Mouse (Mus musculus) left cerebral cortex, adult 18-20 months (tissue): Measurements from ENCODE around the gene Ldlrad3. TPM values are rescaled to one million over a fixed set of nuclear protein-coding genes. Genes with fewer than 3 reads are reported as not detected.

Experiments used
- DNase-seq, 2 experiments: peaks; one replicate each; pipeline ENCODE4 v3.0.0; 2021 to 2022; ENCODE audit warnings: low spot score in 2 of 2, mixed read lengths in 1 of 2
- long read RNA-seq, 2 experiments: library from polyadenylated mRNA; stranded (forward); transcript quantifications; one replicate each; pipeline ENCODE4 v2.0.0; 2021
- total RNA-seq, 2 experiments: library from RNA; stranded (reverse); gene quantifications; 2 replicates each; pipeline ENCODE4 v1.2.3; 2021

The Ldlrad3 gene
- total RNA-seq: 1 to 10 TPM; 7.8 to 8.8 TPM
- long read RNA-seq, experiment 1, partial matches to known transcripts: 2 of 17 reads
- long read RNA-seq, experiment 1, other reads (novel, unspliced or antisense): 11 of 17 reads
- long read RNA-seq, experiment 2, transcript Ldlrad3-201 (6 exons, 3,833 nt): major isoform, 6 of 12 reads
- long read RNA-seq, experiment 2, partial matches to known transcripts: 1 of 12 reads
- long read RNA-seq, experiment 2, other reads (novel, unspliced or antisense): 4 of 12 reads

GRCm38 (mm10) chr2:102185951-102186561 is at the start of gene Ldlrad3:
Ldlrad3 (minus strand) TSS chr2:102186385.
- DNase-seq: peak; percentile 81 to 89

- DNase-seq: no peak
These were observed 45.3 kb upstream of the Ldlrad3 start for GRCm38 (mm10) chr2:102231470-102231869.

GRCm38 (mm10) chr2:102229126-102229525 is 42.9 kb upstream of the Ldlrad3 start:
- DNase-seq: no peak

GRCm38 (mm10) chr2:102228331-102228730 is 42.1 kb upstream of the Ldlrad3 start:
- DNase-seq: no peak

- no peak for DNase-seq
These were observed 41.7 kb upstream of the Ldlrad3 start for GRCm38 (mm10) chr2:102227839-102228238.

GRCm38 (mm10) chr2:102226274-102226673 is 40.1 kb upstream of the Ldlrad3 start:
- DNase-seq: no peak

- peak in 1 of 2 experiments; percentile 6 for DNase-seq
These were observed 37.4 kb upstream of the Ldlrad3 start for GRCm38 (mm10) chr2:102223355-102224128.

- DNase-seq: no peak
These were observed 36.6 kb upstream of the Ldlrad3 start for GRCm38 (mm10) chr2:102222749-102223148.

DNA sequence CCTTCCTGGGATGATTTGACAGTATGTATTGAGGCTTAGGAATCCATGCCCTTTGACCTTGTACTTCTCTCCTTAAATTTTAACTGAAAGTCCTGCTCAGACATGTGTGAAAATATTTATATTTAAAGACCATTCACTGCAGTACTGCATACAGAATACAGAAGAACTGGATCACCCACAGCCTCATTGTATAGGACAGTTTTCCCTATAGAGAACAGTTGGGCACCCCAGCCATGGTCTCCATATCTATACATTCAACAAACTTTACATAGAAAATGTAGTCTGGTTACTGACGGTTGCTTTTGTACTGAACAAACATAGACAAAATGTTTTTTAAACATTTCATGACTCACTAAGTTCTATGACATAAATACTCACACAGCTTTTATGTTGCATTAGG is 30.6 kb upstream of the Ldlrad3 start:
- no peak for DNase-seq

- DNase-seq: no peak
These were observed 25.9 kb upstream of the Ldlrad3 start for GRCm38 (mm10) chr2:102212096-102212495.

GRCm38 (mm10) chr2:102205672-102206399 is 19.7 kb upstream of the Ldlrad3 start:
- DNase-seq: no peak

DNA sequence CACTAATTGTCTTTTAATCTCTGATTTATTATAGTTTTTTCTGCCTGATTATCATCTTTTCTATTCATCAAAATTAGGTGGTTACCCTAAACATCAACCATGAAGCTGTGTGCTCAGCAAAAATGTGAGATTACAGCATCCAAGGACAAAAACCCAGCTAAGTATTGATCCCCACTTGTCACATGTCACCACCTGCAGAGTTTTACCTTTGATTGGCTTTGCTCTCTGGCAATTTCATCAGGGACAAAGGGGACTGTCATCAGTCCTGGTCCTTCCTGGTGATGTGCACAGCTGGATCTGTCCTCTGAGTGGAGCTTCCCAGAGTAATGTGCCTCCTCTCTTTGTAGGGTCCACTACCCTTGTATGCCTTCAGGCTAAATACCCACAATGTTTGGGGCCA is 17.3 kb upstream of the Ldlrad3 start:
- no peak for DNase-seq

DNA sequence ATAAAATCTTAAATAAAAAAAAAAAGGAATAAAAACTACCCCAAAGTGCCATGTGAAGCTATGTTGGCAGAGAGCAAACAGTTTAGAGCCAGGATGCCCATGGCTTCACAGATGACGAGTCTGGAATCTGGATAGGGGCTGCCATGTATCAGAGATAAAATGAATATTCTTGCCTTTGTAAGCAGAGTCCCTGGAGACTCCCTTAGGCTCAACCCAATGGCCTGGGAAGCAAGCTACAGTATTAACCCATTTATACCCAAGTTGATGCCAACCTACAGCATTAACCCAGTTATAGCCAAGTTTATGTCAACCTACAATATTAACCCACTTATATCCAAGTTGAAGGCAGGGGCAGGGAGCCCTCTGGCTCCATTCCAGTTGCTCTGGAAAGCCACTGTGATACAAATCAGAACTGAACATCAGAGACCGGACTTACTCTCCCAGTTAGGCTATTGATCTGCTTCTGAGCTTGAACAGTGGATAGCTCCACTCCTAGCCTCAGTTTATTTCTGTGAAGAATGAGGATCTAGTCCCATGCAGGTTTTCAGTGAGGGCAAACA is 16.1 kb upstream of the Ldlrad3 start:
- DNase-seq: no peak

DNA sequence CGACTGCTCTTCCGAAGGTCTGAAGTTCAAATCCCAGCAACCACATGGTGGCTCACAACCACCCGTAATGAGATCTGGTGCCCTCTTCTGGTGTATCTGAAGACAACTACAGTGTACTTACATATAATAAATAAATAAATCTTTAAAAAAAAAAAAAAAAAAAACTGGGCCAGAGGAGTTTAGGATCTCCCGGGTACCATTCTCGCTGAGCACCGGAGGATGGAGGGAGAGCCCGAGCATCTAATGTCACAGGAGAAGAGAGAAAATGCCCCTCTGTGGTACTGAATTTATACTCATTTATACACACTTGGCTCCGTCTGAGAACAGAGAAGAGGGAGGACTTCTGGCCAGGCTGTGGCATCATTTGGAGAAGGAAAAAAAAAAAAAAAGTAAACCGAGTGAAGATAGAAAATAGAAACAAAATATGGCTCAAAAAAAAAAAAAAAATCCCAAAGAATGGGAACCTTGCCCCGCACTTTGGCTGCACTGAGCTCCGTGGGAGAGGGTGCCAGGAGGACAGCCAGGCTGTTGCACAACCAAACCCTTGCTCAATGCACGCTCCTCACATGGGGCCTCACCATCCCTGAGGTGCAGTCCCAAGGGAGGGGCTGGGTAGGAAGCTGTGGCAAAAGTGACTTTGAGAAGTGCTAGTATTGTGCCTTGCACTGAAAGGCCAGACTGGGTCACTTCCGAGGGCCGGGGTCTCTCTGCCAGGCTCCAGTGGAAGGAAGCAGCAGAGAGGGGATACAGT is 15.2 kb upstream of the Ldlrad3 start:
- DNase-seq: no peak

DNA sequence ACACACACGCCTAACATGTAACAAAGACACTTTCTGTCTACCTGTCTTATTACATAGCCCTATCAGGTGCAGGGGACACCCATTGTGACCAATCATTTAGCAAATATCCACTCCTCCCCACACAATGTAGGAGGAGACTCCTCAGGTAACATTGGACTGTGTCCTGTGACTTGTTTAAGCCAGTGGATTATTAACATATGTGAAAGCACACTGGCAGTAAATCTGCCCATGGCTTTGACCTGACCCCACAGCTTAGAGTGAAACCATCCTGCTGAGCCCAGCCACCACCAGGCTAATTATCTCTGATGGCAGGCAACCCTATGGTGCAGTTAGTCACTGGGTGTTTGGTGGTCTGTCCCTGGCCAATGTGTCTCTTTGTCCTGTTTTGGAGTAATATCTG is 11.1 kb upstream of the Ldlrad3 start:
- no peak for DNase-seq

DNA sequence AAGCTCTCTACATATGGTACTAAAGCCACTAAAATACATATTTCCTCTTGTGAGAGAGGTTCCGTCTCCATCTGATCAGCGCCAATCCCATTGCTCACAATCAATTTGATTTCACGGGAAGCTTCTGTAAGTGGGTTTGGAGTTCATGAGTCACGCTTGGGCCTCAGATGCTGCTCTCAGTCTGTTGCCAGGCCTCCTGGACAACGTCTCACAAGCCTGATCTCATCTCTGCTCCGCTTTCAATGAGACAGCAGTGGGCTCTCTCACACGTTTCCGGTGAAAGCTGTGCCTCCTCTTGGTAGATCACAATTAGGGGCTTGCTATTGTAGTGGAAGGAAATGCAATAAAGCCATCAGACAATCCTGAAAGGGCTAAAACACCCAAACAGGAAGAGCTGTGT is 10.5 kb upstream of the Ldlrad3 start:
- no peak for DNase-seq

DNA sequence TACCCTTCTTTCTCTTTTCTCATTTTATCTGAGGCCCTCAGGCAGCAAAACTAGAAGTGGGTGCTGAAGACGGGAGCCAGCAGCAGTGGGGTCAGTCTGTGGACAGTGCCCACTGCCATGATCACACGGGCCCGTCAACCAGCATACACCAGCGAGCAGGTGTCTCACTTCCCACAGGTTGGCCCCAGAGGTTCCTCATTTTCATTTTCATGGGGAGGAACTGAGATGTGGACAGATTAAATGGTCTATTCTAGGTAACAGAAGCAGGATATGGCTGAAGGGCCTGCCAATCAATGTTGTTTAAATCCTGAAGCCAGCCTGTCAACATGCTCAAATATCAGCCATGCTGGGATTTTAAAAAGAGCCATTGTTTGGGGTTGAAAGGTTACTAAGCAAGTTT is 9.3 kb upstream of the Ldlrad3 start:
- no peak for DNase-seq

DNA sequence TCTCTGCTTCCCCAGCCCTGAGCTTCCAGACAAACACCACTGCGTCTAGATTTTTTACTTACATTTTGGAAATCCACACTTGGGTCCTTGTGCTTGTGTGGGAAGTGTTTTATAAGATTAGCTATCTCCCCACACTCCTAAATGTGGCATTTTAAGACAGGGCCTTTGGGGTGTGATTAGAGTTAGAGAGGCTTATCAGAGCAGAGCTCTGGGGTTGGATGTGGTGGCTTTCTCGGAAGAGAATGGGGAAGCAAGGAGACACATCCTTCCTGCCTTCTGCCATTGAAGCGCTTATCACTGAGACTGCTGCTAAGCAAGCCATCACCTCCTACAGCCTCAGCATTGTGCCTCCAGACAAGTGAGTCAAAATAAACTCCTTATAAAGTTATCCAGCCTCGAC is 8.1 kb upstream of the Ldlrad3 start:
- DNase-seq: no peak

DNA sequence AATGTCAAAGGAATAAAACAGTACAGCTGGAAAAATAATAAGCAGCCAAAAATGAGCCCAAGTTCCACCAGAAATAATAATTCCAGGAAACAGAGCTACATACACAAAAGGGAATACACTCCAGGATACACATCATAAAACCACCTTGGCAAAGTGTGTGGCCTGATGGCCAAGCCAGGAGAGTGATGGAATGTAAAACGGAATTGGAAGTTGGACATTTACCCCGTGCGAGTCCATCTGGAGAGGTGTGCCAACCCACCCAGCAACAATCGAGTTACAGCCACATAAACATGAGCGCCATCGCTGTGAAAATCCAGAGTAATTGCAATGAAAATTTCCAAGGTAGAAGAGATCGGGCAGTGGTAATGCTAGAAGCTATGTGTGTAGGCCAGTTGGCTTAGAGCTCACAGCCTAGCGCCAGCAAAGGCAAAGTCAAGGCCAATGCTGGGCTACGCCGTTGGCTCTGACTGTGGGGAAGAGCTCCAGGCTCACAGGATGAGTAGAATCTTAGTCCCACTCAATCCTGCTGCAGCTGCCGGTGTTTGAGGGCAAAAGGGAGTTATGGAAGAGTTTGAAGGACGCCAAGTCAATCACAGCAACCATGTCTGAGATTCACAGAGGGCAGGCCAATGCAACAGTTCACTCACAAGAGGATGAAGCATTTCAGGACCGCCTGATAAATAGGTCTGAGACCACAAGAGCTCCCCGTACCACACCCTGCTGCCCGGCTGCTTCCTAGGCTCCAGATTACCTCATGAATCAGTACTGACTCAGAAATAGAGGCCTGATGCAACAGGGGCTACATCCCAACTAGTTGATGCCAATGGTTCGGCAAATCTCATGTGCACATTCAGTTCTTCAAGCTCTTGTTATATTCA is 7.0 kb upstream of the Ldlrad3 start:
- DNase-seq: no peak

GRCm38 (mm10) chr2:102191736-102192135 is 5.6 kb upstream of the Ldlrad3 start:
- no peak for DNase-seq
